Mouse (Mus musculus) cerebellum, adult 18-20 months (tissue): ENCODE data around the gene Atp11c.

ENCODE experiments used
- DNase-seq, 2 experiments: peaks; one replicate each; pipeline ENCODE4 v3.0.0; 2021

The Atp11c gene

GRCm38 (mm10) chrX:60381711-60382110 is 210.8 kb downstream of the Atp11c start:
- no peak for DNase-seq

- no peak for DNase-seq
These were observed 212.1 kb downstream of the Atp11c start for GRCm38 (mm10) chrX:60380386-60380785.

GRCm38 (mm10) chrX:60348741-60349140 is 243.8 kb downstream of the Atp11c start:
- no peak for DNase-seq

GRCm38 (mm10) chrX:60345447-60345846 is 247.1 kb downstream of the Atp11c start:
- DNase-seq, result no peak

- peak in 1 of 2 experiments; percentile 5 for DNase-seq
These were observed 247.5 kb downstream of the Atp11c start for GRCm38 (mm10) chrX:60344991-60345390.

GRCm38 (mm10) chrX:60329735-60330134 is 262.8 kb downstream of the Atp11c start:
- no peak for DNase-seq

GRCm38 (mm10) chrX:60321321-60321720 is 271.2 kb downstream of the Atp11c start:
- DNase-seq, result no peak

- DNase-seq, result no peak
These were observed 274.8 kb downstream of the Atp11c start for GRCm38 (mm10) chrX:60317661-60318060.

- DNase-seq, result peak; percentile 38 to 41
These were observed 300.2 kb downstream of the Atp11c start for GRCm38 (mm10) chrX:60292335-60292734.

- no peak for DNase-seq
These were observed 337.2 kb downstream of the Atp11c start for GRCm38 (mm10) chrX:60255346-60255745.

GRCm38 (mm10) chrX:60187726-60188125 is 404.8 kb downstream of the Atp11c start:
- DNase-seq, result no peak

GRCm38 (mm10) chrX:60182611-60183010 is 409.9 kb downstream of the Atp11c start:
- no peak for DNase-seq

GRCm38 (mm10) chrX:60178744-60179458 is 413.6 kb downstream of the Atp11c start, which contains the start of gene Mcf2:
Gene Mcf2 (minus strand): TSS chrX:60179089.
- DNase-seq, result no peak

- peak in 1 of 2 experiments; percentile 14 for DNase-seq
These were observed 414.3 kb downstream of the Atp11c start for GRCm38 (mm10) chrX:60178025-60178743.
